Mouse (Mus musculus): Measurements from ENCODE around the gene Rfx8. TPM values are rescaled to one million over a fixed set of nuclear protein-coding genes. Genes with fewer than 3 reads are reported as not detected.

Gene Rfx8
- total and polyA plus RNA-seq, 3 experiments = not detected

- no peaks in the 10 kb centered on the region for H3K79me2 ChIP-seq (ENCODE audit: control insufficient read depth, insufficient read depth, low read length, poor library complexity)
- H3K4me3 ChIP-seq (ENCODE audit: control insufficient read depth in 1 of 2, insufficient read depth in 1 of 2, low read depth in 2 of 2, low read length in 2 of 2) = no peak overlapping the region
Measured at GRCm38 (mm10) chr1:39636196-39636595, 84.6 kb downstream of the Rfx8 start.

GRCm38 (mm10) chr1:39628606-39629005, 92.2 kb downstream of the Rfx8 start:
- no peak for DNase-seq (ENCODE audit: low read depth, low spot score)
- H3K27ac ChIP-seq (ENCODE audit: control insufficient read depth, low read depth, low read length) = no peak overlapping the region
- H3K4me1 ChIP-seq (ENCODE audit: control insufficient read depth in 1 of 2, insufficient read depth in 2 of 2, low read length in 2 of 2) = no peaks in the 10 kb centered on the region
- no peak overlapping the region for H3K9ac ChIP-seq (ENCODE audit: control insufficient read depth, low read depth, low read length, poor library complexity, severe bottlenecking)
- no peaks in the 10 kb centered on the region for H3K9me3 ChIP-seq (replicated peaks; ENCODE audit: insufficient read depth, low read length)
- no peak overlapping the region for H3K4me3 ChIP-seq (ENCODE audit: control insufficient read depth in 1 of 2, insufficient read depth in 1 of 2, low read depth in 2 of 2, low read length in 2 of 2)
- peaks cover 0 to 2% of the 10 kb centered on the region in 2 experiments; a peak in 2 of 4 replicates for H3K27me3 ChIP-seq (ENCODE audit: control insufficient read depth in 1 of 2, insufficient read depth in 2 of 2, low read length in 2 of 2)
- no peaks in the 10 kb centered on the region for H3K36me3 ChIP-seq (ENCODE audit: control insufficient read depth in 1 of 2, insufficient read depth in 2 of 2, low read length in 2 of 2)
- no peaks in the 10 kb centered on the region for H3K79me2 ChIP-seq (ENCODE audit: control insufficient read depth, insufficient read depth, low read length, poor library complexity)
- no peak for TF ChIP-seq USF2 (IDR thresholded peaks at IDR 0.05; ENCODE audit: borderline replicate concordance in 1 of 2, insufficient read depth in 1 of 2, low read depth in 1 of 2, low read length in 2 of 2)
- no peak for TF ChIP-seq GABPA (IDR thresholded peaks at IDR 0.05; ENCODE audit: low read depth, low read length)
- no peak for TF ChIP-seq CHD2 (IDR thresholded peaks at IDR 0.05; ENCODE audit: low read length)
- TF ChIP-seq ZNF384 (IDR thresholded peaks at IDR 0.05; ENCODE audit: low read depth, low read length) = no peak
- TF ChIP-seq ZMIZ1 (IDR thresholded peaks at IDR 0.05; ENCODE audit: low read depth, low read length) = no peak
- TF ChIP-seq TBP (IDR thresholded peaks at IDR 0.05; ENCODE audit: low read depth, low read length) = no peak
- TF ChIP-seq ELF1 (IDR thresholded peaks at IDR 0.05; ENCODE audit: low read depth, low read length) = no peak
- no peak for TF ChIP-seq KAT2A (conservative IDR thresholded peaks at IDR 0.05; ENCODE audit: low read depth, low read length)
- TF ChIP-seq POLR2AphosphoS2 (IDR thresholded peaks at IDR 0.05; ENCODE audit: low read length) = no peak
- TF ChIP-seq SIN3A (IDR thresholded peaks at IDR 0.05; ENCODE audit: low read length) = no peak
- no peak for TF ChIP-seq RAD21 (IDR thresholded peaks at IDR 0.05; ENCODE audit: low read depth, low read length)
- no peak for TF ChIP-seq UBTF (IDR thresholded peaks at IDR 0.05; ENCODE audit: borderline replicate concordance, insufficient read depth, low read depth, low read length)
- no peak for TF ChIP-seq EP300 (IDR thresholded peaks at IDR 0.05; ENCODE audit: low read depth in 1 of 2, low read length in 2 of 2)
- TF ChIP-seq SMC3 (IDR thresholded peaks at IDR 0.05; ENCODE audit: low read depth, low read length) = no peak
- no peak for TF ChIP-seq POLR2A (IDR thresholded peaks at IDR 0.05; ENCODE audit: control insufficient read depth in 1 of 2, insufficient read depth in 1 of 2, low read depth in 1 of 2, low read length in 2 of 2, poor library complexity in 1 of 2)
- no peak for TF ChIP-seq RCOR1 (IDR thresholded peaks at IDR 0.05; ENCODE audit: low read depth, low read length)
- no peak for TF ChIP-seq MAX (IDR thresholded peaks at IDR 0.05; ENCODE audit: low read length)
- no peak for TF ChIP-seq HCFC1 (IDR thresholded peaks at IDR 0.05; ENCODE audit: low read depth, low read length)

More at GRCm38 (mm10) chr1:39636196-39636595, 84.6 kb downstream of the Rfx8 start:
- no peaks in the 10 kb centered on the region for H3K9me3 ChIP-seq (replicated peaks; ENCODE audit: insufficient read depth, low read length)
- H3K27me3 ChIP-seq (ENCODE audit: control insufficient read depth in 1 of 2, insufficient read depth in 2 of 2, low read length in 2 of 2) = no peaks in the 10 kb centered on the region; a peak in 1 of 4 replicates
- H3K36me3 ChIP-seq (ENCODE audit: control insufficient read depth in 1 of 2, insufficient read depth in 2 of 2, low read length in 2 of 2) = no peaks in the 10 kb centered on the region
- no peak overlapping the region for H3K9ac ChIP-seq (ENCODE audit: control insufficient read depth, low read depth, low read length, poor library complexity, severe bottlenecking)
- no peak overlapping the region for H3K27ac ChIP-seq (ENCODE audit: control insufficient read depth, low read depth, low read length)
- H3K4me1 ChIP-seq (ENCODE audit: control insufficient read depth in 1 of 2, insufficient read depth in 2 of 2, low read length in 2 of 2) = no peaks in the 10 kb centered on the region
- no peak for TF ChIP-seq EP300 (IDR thresholded peaks at IDR 0.05; ENCODE audit: low read depth in 1 of 2, low read length in 2 of 2)
- no peak for TF ChIP-seq ZNF384 (IDR thresholded peaks at IDR 0.05; ENCODE audit: low read depth, low read length)
- no peak for TF ChIP-seq CHD1 (IDR thresholded peaks at IDR 0.05; ENCODE audit: low read depth, low read length)
- TF ChIP-seq ETS1 (IDR thresholded peaks at IDR 0.05; ENCODE audit: low read depth, low read length) = no peak
- no peak for TF ChIP-seq SIN3A (IDR thresholded peaks at IDR 0.05; ENCODE audit: low read length)
- no peak for TF ChIP-seq MAX (IDR thresholded peaks at IDR 0.05; ENCODE audit: low read length)
- no peak for TF ChIP-seq MAFK (IDR thresholded peaks at IDR 0.05; ENCODE audit: borderline replicate concordance, low read depth, low read length)
- no peak for TF ChIP-seq TBP (IDR thresholded peaks at IDR 0.05; ENCODE audit: low read depth, low read length)
- no peak for TF ChIP-seq JUND (IDR thresholded peaks at IDR 0.05; ENCODE audit: low read depth, low read length)
- TF ChIP-seq MEF2A (IDR thresholded peaks at IDR 0.05; ENCODE audit: extremely low read depth, insufficient replicate concordance, low read depth, low read length, poor library complexity, severe bottlenecking) = no peak
- TF ChIP-seq USF1 (IDR thresholded peaks at IDR 0.05; ENCODE audit: low read depth, low read length) = no peak
- TF ChIP-seq SMC3 (IDR thresholded peaks at IDR 0.05; ENCODE audit: low read depth, low read length) = no peak
- no peak for TF ChIP-seq RCOR1 (IDR thresholded peaks at IDR 0.05; ENCODE audit: low read depth, low read length)
- TF ChIP-seq CHD2 (IDR thresholded peaks at IDR 0.05; ENCODE audit: low read length) = no peak
- no peak for TF ChIP-seq POLR2A (IDR thresholded peaks at IDR 0.05; ENCODE audit: control insufficient read depth in 1 of 2, insufficient read depth in 1 of 2, low read depth in 1 of 2, low read length in 2 of 2, poor library complexity in 1 of 2)
- TF ChIP-seq NRF1 (IDR thresholded peaks at IDR 0.05; ENCODE audit: insufficient read depth, low read depth, low read length, poor library complexity, severe bottlenecking) = no peak
- TF ChIP-seq ZKSCAN1 (IDR thresholded peaks at IDR 0.05; ENCODE audit: low read depth, low read length) = no peak
- TF ChIP-seq POLR2AphosphoS5 (IDR thresholded peaks at IDR 0.05; ENCODE audit: borderline replicate concordance, low read depth, low read length) = no peak
- no peak for DNase-seq (ENCODE audit: low read depth, low spot score)
